Mouse (Mus musculus) erythroid progenitor cell, adult 5-6 weeks (primary cell): ENCODE data around the gene Mogs. TPM values are rescaled to one million over a fixed set of nuclear protein-coding genes. Genes with fewer than 3 reads are reported as not detected.

ENCODE experiments used
- ATAC-seq: replicated peaks from 2 replicates; pipeline ENCODE4 v1.8.0; 2016; ENCODE audit warnings: moderate number of reproducible peaks, mild to moderate bottlenecking, moderate TSS enrichment, inconsistent platforms; ENCODE audit not compliant: poor library complexity, low FRiP score, severe bottlenecking
- total RNA-seq, 2 experiments: library from RNA; stranded (forward) in 1 of 2; stranded (reverse) in 1 of 2; fragments of 150-400 nt in 1 of 2; fragments of 186-747, 209-891 nt in 1 of 2; gene quantifications; 2 replicates each; pipeline versions ENCODE4 v1.2.3 to v1.2.4; 2015 to 2017; ENCODE audit warnings: low replicate concordance in 2 of 2

Gene Mogs
- 4.6 and 14.4 TPM in 2 replicates for total RNA-seq (2015; ENCODE audit: low replicate concordance)
- 13.1 and 17.1 TPM in 2 replicates for total RNA-seq (2017; ENCODE audit: low replicate concordance)

GRCm38 (mm10) chr6:83115011-83115671, at the start of gene Mogs:
Gene Mogs, plus strand, starts transcription at chr6:83115496.
- ATAC-seq, result peak; percentile 92

- no peak for ATAC-seq
Measured at GRCm38 (mm10) chr6:83065995-83066394, 49.3 kb upstream of the Mogs start.

- no peak for ATAC-seq
Measured at GRCm38 (mm10) chr6:83066441-83066840, 48.9 kb upstream of the Mogs start.

- ATAC-seq, result no peak
Measured at GRCm38 (mm10) chr6:83068221-83068620, 47.1 kb upstream of the Mogs start.

GRCm38 (mm10) chr6:83068706-83069487, 46.4 kb upstream of the Mogs start:
- ATAC-seq, result no peak

GRCm38 (mm10) chr6:83069488-83070246, 45.6 kb upstream of the Mogs start:
- no peak for ATAC-seq

GRCm38 (mm10) chr6:83070247-83070310, 45.2 kb upstream of the Mogs start, which contains the start of gene Tlx2:
Gene Tlx2, minus strand, starts transcription at chr6:83070293.
- ATAC-seq, result no peak

GRCm38 (mm10) chr6:83070311-83071219, 44.7 kb upstream of the Mogs start:
- peak; percentile 44; the same call in 1 of the 2 replicates for ATAC-seq

- ATAC-seq, result no peak
Measured at GRCm38 (mm10) chr6:83071220-83071619, 44.1 kb upstream of the Mogs start.

- ATAC-seq, result no peak
Measured at GRCm38 (mm10) chr6:83074979-83075378, 40.3 kb upstream of the Mogs start.

GRCm38 (mm10) chr6:83077630-83078323, 37.5 kb upstream of the Mogs start, which contains the start of gene Pcgf1:
Gene Pcgf1, plus strand, starts transcription at chr6:83077869.
- peak; percentile 35 for ATAC-seq

GRCm38 (mm10) chr6:83078324-83078858, 36.9 kb upstream of the Mogs start:
- peak; percentile 93 for ATAC-seq

GRCm38 (mm10) chr6:83080210-83080609, 35.1 kb upstream of the Mogs start:
- ATAC-seq, result no peak

GRCm38 (mm10) chr6:83083497-83083896, 31.8 kb upstream of the Mogs start:
- ATAC-seq, result no peak

GRCm38 (mm10) chr6:83084477-83084876, 30.8 kb upstream of the Mogs start:
- no peak for ATAC-seq

GRCm38 (mm10) chr6:83086121-83087035, 28.9 kb upstream of the Mogs start, which contains the start of gene Lbx2:
Gene Lbx2, plus strand, starts transcription at chr6:83086367.
- ATAC-seq, result no peak

GRCm38 (mm10) chr6:83087205-83087925, 27.9 kb upstream of the Mogs start:
- ATAC-seq, result no peak
